Mouse (Mus musculus): ENCODE measurements around the gene Mrps16. TPM values are rescaled to one million over a fixed set of nuclear protein-coding genes. Genes with fewer than 3 reads are reported as not detected.
A peak's percentile ranks its signal among the peaks of the same experiment; 100 is the strongest.

Gene Mrps16
- polyA plus RNA-seq, 1 experiment from 2014 or later = 81.2 TPM

DNA sequence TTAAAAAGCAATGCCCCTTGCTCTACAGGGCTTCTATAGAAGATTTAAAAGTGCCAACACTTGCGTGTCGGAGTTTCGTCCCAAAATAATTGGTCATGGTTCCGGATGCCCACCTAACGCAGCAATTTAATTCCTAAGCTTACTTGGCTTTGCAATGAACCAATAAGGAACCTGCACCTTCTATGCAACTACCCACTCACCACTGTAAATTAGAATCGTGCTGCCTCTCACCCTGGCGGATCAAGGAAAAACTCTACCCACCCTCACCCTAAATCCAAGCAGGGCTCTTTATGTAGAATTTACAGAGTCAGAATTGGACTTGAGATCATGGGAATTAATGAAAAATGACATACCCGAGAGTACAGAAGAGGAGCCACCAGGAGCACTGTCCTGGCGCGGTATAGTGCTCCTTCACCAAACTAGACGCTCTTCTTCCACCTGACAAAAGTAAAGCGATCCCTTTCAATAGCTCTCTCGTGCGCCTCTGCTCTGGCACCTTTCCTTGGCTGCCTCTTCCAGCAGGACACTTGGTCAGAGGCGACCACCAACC lies 45.9 kb downstream of the Mrps16 start:
- H3K9me3 ChIP-seq = no peaks in the 10 kb centered on the region
- no peaks in the 10 kb centered on the region for H3K27me3 ChIP-seq (replicated peaks; ENCODE audit: low read depth, poor library complexity, severe bottlenecking)
- H3K36me3 ChIP-seq (replicated peaks) = peaks cover 51% of the 10 kb centered on the region
- H3K4me1 ChIP-seq = peaks cover 16% of the 10 kb centered on the region
- H3K4me3 ChIP-seq = peak overlapping the region; percentile 81
- peak overlapping the region; percentile 96 for H3K27ac ChIP-seq (replicated peaks)
- 4% methylated on average over 15 of the region's 15 CpGs for WGBS
- no peak for DNase-seq (ENCODE audit: low spot score)

DNA sequence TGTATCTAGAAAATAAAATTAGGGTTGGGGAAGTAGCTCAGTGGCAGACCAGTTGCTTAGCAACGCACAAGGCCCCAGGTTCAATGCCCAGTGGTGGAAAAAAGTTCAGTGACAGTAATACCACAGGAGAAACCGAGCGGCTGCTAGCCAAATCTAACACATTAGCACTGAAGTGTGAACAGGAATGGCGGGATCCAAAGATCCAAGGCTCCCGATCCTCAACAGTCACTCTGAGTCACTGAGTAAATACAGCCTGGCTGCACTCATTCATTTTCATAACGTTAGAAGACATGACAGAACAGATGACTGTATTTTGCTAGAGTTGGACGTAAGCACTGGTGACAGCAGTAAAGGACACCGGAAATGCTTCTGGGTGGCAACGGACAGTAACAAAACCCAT lies 47.5 kb downstream of the Mrps16 start:
- WGBS = 95% methylated on average over 9 of the region's 9 CpGs
- Histone ChIP-seq H3K9me3 (no peaks in the 10 kb centered on the region), H3K27me3 (replicated peaks; ENCODE audit: low read depth, poor library complexity, severe bottlenecking) (no peaks in the 10 kb centered on the region), H3K36me3 (replicated peaks) (peaks cover 51% of the 10 kb centered on the region), H3K27ac (replicated peaks) (no peak overlapping the region), H3K4me3 (no peak overlapping the region), H3K4me1 (peaks cover 16% of the 10 kb centered on the region)
- no peak for DNase-seq (ENCODE audit: low spot score)

DNA sequence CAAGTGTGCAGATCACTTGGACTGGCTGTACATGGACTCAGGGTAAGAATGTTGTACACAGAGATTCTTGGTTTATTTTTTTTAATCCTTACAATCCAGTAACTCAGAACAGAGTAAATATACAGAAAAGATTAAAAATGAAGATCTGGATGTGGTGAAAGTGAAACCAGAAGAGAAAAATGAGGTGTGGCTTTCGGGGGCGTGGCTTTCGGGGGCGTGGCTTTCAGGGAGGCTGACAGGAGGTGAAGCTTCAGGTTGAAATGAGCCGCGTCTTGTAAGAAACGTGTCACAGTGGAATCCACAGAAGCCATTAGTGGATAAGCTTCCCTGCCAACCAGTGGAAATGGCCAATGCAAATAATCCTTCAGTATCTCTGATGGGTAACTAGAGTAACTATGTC lies 52.6 kb downstream of the Mrps16 start:
- Histone ChIP-seq H3K4me3 (no peak overlapping the region), H3K27ac (replicated peaks) (no peak overlapping the region), H3K4me1 (no peaks in the 10 kb centered on the region), H3K9me3 (no peaks in the 10 kb centered on the region), H3K27me3 (replicated peaks; ENCODE audit: low read depth, poor library complexity, severe bottlenecking) (no peaks in the 10 kb centered on the region), H3K36me3 (replicated peaks) (peaks cover 94% of the 10 kb centered on the region)
- no peak for DNase-seq (ENCODE audit: low spot score)
- WGBS = 77% methylated on average over 7 of the region's 7 CpGs

DNA sequence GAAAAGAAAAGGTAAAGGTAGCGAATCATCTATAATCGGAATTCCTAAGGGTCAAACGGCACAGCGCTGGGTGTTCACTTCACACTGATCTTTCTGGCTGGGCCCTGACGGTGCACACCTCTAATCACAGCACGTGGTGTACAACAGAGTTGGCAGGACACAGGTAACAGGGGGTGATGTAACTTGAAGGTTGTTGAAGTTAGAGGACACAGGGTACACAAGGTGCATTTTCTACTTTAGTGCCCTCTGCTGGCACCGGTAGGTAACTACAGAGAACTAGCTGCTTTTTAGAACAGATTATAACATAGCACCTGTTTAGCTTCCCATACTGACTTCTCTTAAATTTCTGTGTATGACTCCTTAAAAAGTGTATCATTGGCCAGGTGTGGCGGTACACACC lies 53.3 kb downstream of the Mrps16 start:
- Histone ChIP-seq H3K36me3 (replicated peaks) (peaks cover 94% of the 10 kb centered on the region), H3K4me1 (no peaks in the 10 kb centered on the region), H3K9me3 (no peaks in the 10 kb centered on the region), H3K4me3 (no peak overlapping the region), H3K27me3 (replicated peaks; ENCODE audit: low read depth, poor library complexity, severe bottlenecking) (no peaks in the 10 kb centered on the region), H3K27ac (replicated peaks) (no peak overlapping the region)
- DNase-seq (ENCODE audit: low spot score) = no peak
- WGBS = 85% methylated on average over 8 of the region's 8 CpGs

DNA sequence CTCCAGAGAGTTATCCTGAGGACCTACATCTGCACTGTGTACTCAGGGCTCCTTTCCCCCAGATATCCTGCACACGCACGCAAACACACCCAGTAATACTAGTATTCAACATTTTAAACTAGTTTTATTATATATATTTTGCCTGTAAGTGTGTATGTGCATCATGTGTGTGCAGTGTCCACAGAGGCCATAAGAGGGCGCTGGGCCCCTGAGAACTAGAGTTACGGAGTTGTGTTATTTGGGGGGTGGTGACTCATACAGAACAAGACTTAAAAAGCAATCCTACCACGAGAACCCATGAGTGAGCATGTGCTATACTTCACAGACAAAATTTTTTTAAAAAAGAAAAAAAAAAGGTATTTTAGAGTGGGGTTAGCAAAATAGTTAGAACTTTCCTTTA lies 54.0 kb downstream of the Mrps16 start:
- Histone ChIP-seq H3K4me1 (no peaks in the 10 kb centered on the region), H3K36me3 (replicated peaks) (peaks cover 94% of the 10 kb centered on the region), H3K27ac (replicated peaks) (no peak overlapping the region), H3K9me3 (no peaks in the 10 kb centered on the region), H3K27me3 (replicated peaks; ENCODE audit: low read depth, poor library complexity, severe bottlenecking) (no peaks in the 10 kb centered on the region), H3K4me3 (no peak overlapping the region)
- DNase-seq (ENCODE audit: low spot score) = no peak
- 96% methylated on average over 5 of the region's 5 CpGs for WGBS

Other genes with a start within 250 kb of the Mrps16 start
- 9.3 and 10.7 TPM in 2 replicates for gene Kcnk5, start 211.8 kb downstream of the Mrps16 start, polyA plus RNA-seq (2016; fragmentation: Nextera tagmentation; extraction: Ambion mirVana)
- 0.32 TPM in 1 of 2 replicates, not detected in the other for gene Kcnk16, start 124.4 kb downstream of the Mrps16 start, polyA plus RNA-seq (2016; fragmentation: Nextera tagmentation; extraction: Ambion mirVana)
- 13.1 and 14.2 TPM in 2 replicates for gene Nudt13, start 98.9 kb downstream of the Mrps16 start, polyA plus RNA-seq (2016; fragmentation: Nextera tagmentation; extraction: Ambion mirVana)
- gene Ecd, start 45.5 kb downstream of the Mrps16 start, polyA plus RNA-seq (2016; fragmentation: Nextera tagmentation; extraction: Ambion mirVana) = 76.1 and 76.7 TPM in 2 replicates
- 42.8 and 45.4 TPM in 2 replicates for gene Fam149b, start 45.5 kb downstream of the Mrps16 start, polyA plus RNA-seq (2016; fragmentation: Nextera tagmentation; extraction: Ambion mirVana)
- 286 and 298 TPM in 2 replicates for gene Dnajc9, start 4.7 kb downstream of the Mrps16 start, polyA plus RNA-seq (2016; fragmentation: Nextera tagmentation; extraction: Ambion mirVana)
- 0.47 and 1.1 TPM in 2 replicates for gene Cfap70, start 58.6 kb upstream of the Mrps16 start, polyA plus RNA-seq (2016; fragmentation: Nextera tagmentation; extraction: Ambion mirVana)
- 22.7 and 27.0 TPM in 2 replicates for gene Anxa7, start 86.5 kb upstream of the Mrps16 start, polyA plus RNA-seq (2016; fragmentation: Nextera tagmentation; extraction: Ambion mirVana)
- gene Mss51, start 103.3 kb upstream of the Mrps16 start, polyA plus RNA-seq (2016; fragmentation: Nextera tagmentation; extraction: Ambion mirVana) = 0.67 and 1.3 TPM in 2 replicates
- 43.4 and 46.3 TPM in 2 replicates for gene Ppp3cb, start 152.9 kb upstream of the Mrps16 start, polyA plus RNA-seq (2016; fragmentation: Nextera tagmentation; extraction: Ambion mirVana)
- 13.4 and 15.2 TPM in 2 replicates for gene Usp54, start 247.4 kb upstream of the Mrps16 start, polyA plus RNA-seq (2016; fragmentation: Nextera tagmentation; extraction: Ambion mirVana)